Comparison of ENCODE assay signal across 22 mouse cellular contexts in the genomic region with DNA sequence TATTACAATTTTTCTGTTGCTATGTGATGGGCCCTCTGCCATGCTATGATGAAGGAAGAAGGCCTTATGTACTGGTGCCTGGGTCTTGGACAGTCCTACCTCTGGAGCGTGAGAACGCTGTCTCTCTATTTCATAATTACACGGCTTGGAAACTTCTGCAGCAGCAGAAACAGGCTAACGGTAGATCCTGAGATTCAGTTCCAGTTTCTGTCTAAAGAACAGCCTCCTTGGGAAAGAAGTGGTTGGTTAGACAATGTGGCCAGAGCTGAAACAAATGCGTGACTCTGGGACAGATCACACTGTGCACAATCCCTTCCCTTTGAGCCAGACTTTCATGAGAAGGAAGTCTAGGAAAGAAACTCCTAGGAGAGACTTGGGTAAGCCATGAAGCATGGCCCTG.
"Had no signal": no experiment of that assay in that cellular context is flagged by ENCODE, and none has a peak within 500 bp of the region (broad histone marks: within the 10 kb centered on the region; RNA-seq: fewer than 3 reads in every experiment).

No protein-coding gene starts in this region.

- H3K4me3 ChIP-seq: liver, embryonic 13.5 days; liver, embryonic 15.5 days; lung, embryonic 15.5 days; midbrain, embryonic 10.5 days; midbrain, embryonic 12.5 days; myocyte; neural tube, embryonic 13.5 days; neural tube, embryonic 15.5 days; stomach, embryonic 15.5 days had no signal

- DNase-seq: liver, embryonic 13.5 days; liver, postnatal 0 days; lung, adult 2 months; lung, postnatal 14 days; lung, postnatal 4 days; midbrain, embryonic 14.5 days; right cerebral cortex, adult 18-20 months; right cerebral cortex, postnatal 25 days; right cerebral cortex, postnatal 4 days; thymus, adult 2 months; thymus, postnatal 25 days; thymus, postnatal 4 days had no signal

- H3K36me3 ChIP-seq: liver, embryonic 13.5 days; liver, embryonic 15.5 days; lung, embryonic 15.5 days; midbrain, embryonic 10.5 days; midbrain, embryonic 12.5 days; neural tube, embryonic 13.5 days; neural tube, embryonic 15.5 days; stomach, embryonic 15.5 days had no signal

- H3K4me1 ChIP-seq: liver, embryonic 13.5 days; liver, embryonic 15.5 days; midbrain, embryonic 10.5 days; midbrain, embryonic 12.5 days; neural tube, embryonic 13.5 days; neural tube, embryonic 15.5 days had no signal

- ATAC-seq: liver, postnatal 0 days; lung, postnatal 0 days had no signal

- H3K27me3 ChIP-seq: liver, embryonic 13.5 days; liver, embryonic 15.5 days; lung, embryonic 15.5 days; midbrain, embryonic 12.5 days; neural tube, embryonic 13.5 days; neural tube, embryonic 15.5 days; stomach, embryonic 15.5 days had no signal

- H3K27ac ChIP-seq: liver, embryonic 13.5 days; liver, embryonic 15.5 days; lung, embryonic 15.5 days; midbrain, embryonic 10.5 days; midbrain, embryonic 12.5 days; neural tube, embryonic 13.5 days; neural tube, embryonic 15.5 days; stomach, embryonic 15.5 days; stomach, postnatal 0 days had no signal
